Mouse (Mus musculus) midbrain, embryonic 16.5 days (tissue): ENCODE data around the gene Hoxd8. TPM values are rescaled to one million over a fixed set of nuclear protein-coding genes. Genes with fewer than 3 reads are reported as not detected.

ENCODE experiments used
- microRNA counts: library from miRNA; unstranded; fragments of <30 nt; microRNA quantifications from one replicate; lab custom pipeline; 2016
- microRNA-seq: library from miRNA; unstranded; fragments of <30 nt; microRNA quantifications from one replicate; pipeline ENCODE4, GENCODE M21; 2017
- polyA plus RNA-seq: library from polyadenylated mRNA; unstranded; fragments of >200 nt; fragmentation: Nextera tagmentation; extraction: Ambion mirVana; gene quantifications from 2 replicates; pipeline ENCODE4 v1.2.1, GENCODE M21; 2015

Gene Hoxd8
- polyA plus RNA-seq, 1 experiment from 2014 or later = not detected

MicroRNA genes within 50 kb of the gene (microRNA counts, 519-probe panel; counts per million panel counts)
- microRNA mmu-miR-10b (lab: Ali Mortazavi, UCI) = 870 counts per million, percentile 21 among the panel's probes with 10 or more counts

Small RNAs within 50 kb of the gene (microRNA-seq; reads per million reads assigned to microRNA genes)
- gene Gm44463 (not detected), gene Mir10b (451 reads per million, percentile 71 among the genes with 10 or more reads in this experiment)

Other genes starting within 250 kb of the Hoxd8 start
- 52.0 and 55.2 TPM in 2 replicates for gene Lnpk, start 125.2 kb upstream of the Hoxd8 start, polyA plus RNA-seq
- gene Evx2, start 45.1 kb upstream of the Hoxd8 start, polyA plus RNA-seq = 0.21 and 0.42 TPM in 2 replicates
- not detected in 2 replicates for gene Hoxd13, start 36.3 kb upstream of the Hoxd8 start, polyA plus RNA-seq
- not detected in 2 replicates for gene Hoxd12, start 29.6 kb upstream of the Hoxd8 start, polyA plus RNA-seq
- not detected in 2 replicates for gene Hoxd11, start 25.1 kb upstream of the Hoxd8 start, polyA plus RNA-seq
- gene Hoxd10, start 12.7 kb upstream of the Hoxd8 start, polyA plus RNA-seq = not detected in 2 replicates
- gene Hoxd9, start 6.9 kb upstream of the Hoxd8 start, polyA plus RNA-seq = not detected in 2 replicates
- gene Hoxd3, start 7.3 kb downstream of the Hoxd8 start, polyA plus RNA-seq = 0.17 TPM in 1 of 2 replicates, not detected in the other
- gene Hoxd4, start 7.3 kb downstream of the Hoxd8 start, polyA plus RNA-seq = not detected in 2 replicates
- not detected in 2 replicates for gene Gm28230, start 22.1 kb downstream of the Hoxd8 start, polyA plus RNA-seq
- 0.11 TPM in 1 of 2 replicates, not detected in the other for gene Hoxd1, start 58.4 kb downstream of the Hoxd8 start, polyA plus RNA-seq
- gene Mtx2, start 121.2 kb downstream of the Hoxd8 start, polyA plus RNA-seq = 155 and 158 TPM in 2 replicates